Mouse (Mus musculus) heart, embryonic 13.5 days (tissue): ENCODE measurements around the gene Palmd. TPM values are rescaled to one million over a fixed set of nuclear protein-coding genes. Genes with fewer than 3 reads are reported as not detected.

ENCODE experiments used
- ATAC-seq: fragments of 200-750 bp; cut with Nextera tagmentation; 2 replicates; pipeline ENCODE4 v1.8.0; 2017; ENCODE audit warnings: moderate TSS enrichment; ENCODE audit not compliant: insufficient number of reproducible peaks, low FRiP score, low TSS enrichment; ENCODE audit errors: extremely low read depth
- H3K27ac ChIP-seq: fragments of 300-500 bp; sonication (generic); replicated peaks from 2 replicates; pipeline ENCODE4 v1.5.1; 2015; ENCODE audit warnings: moderate library complexity, mild to moderate bottlenecking, inconsistent platforms
- H3K27me3 ChIP-seq: fragments of 300-500 bp; sonication (generic); replicated peaks from 2 replicates; pipeline ENCODE4 v1.6.1; 2015; ENCODE audit warnings: mild to moderate bottlenecking, inconsistent platforms
- H3K36me3 ChIP-seq: fragments of 300-500 bp; sonication (generic); 2 replicates; pipeline ENCODE4 v1.6.1; 2015; ENCODE audit warnings: mild to moderate bottlenecking, inconsistent platforms
- H3K4me1 ChIP-seq: fragments of 300-500 bp; sonication (generic); 2 replicates; pipeline ENCODE4 v1.6.1; 2015; ENCODE audit warnings: inconsistent platforms
- H3K4me2 ChIP-seq: fragments of 300-500 bp; sonication (generic); 2 replicates; pipeline ENCODE4 v1.6.1; 2015; ENCODE audit warnings: inconsistent platforms, mild to moderate bottlenecking, moderate library complexity
- H3K4me3 ChIP-seq: fragments of 300-500 bp; sonication (generic); 2 replicates; pipeline ENCODE4 v1.5.1; 2015; ENCODE audit warnings: moderate library complexity, mild to moderate bottlenecking, inconsistent platforms
- H3K9ac ChIP-seq: fragments of 300-500 bp; sonication (generic); 2 replicates; pipeline ENCODE4 v1.6.1; 2015; ENCODE audit warnings: inconsistent platforms, mild to moderate bottlenecking, moderate library complexity
- H3K9me3 ChIP-seq: fragments of 300-500 bp; sonication (generic); 2 replicates; pipeline ENCODE4 v1.6.1; 2016; ENCODE audit warnings: inconsistent platforms
- WGBS: fragments of 180-500 bp; shearing (Covaris S2); methylation state at CpG from one replicate; pipeline ENCODE4 v1.1.7; 2015; ENCODE audit warnings: mixed read lengths; 5-methylcytosine and 5-hydroxymethylcytosine counted together
- polyA plus RNA-seq: library from polyadenylated mRNA; unstranded; fragments of >200 nt; fragmentation: Nextera tagmentation; extraction: Ambion mirVana; gene quantifications from 2 replicates; pipeline ENCODE4 v1.2.1, GENCODE M21; 2015

Palmd gene
- polyA plus RNA-seq, 1 experiment from 2014 or later = 13.2 TPM

- Histone ChIP-seq H3K4me1 (peaks cover 5% of the 10 kb centered on the region; the same call in 1 of the 2 replicates), H3K4me2 (no peak overlapping the region), H3K27me3 (no peaks in the 10 kb centered on the region), H3K4me3 (no peak overlapping the region), H3K9me3 (no peaks in the 10 kb centered on the region), H3K27ac (no peak overlapping the region), H3K36me3 (peaks cover under 1% of the 10 kb centered on the region; the same call in 1 of the 2 replicates), H3K9ac (no peak overlapping the region)
- no peak for ATAC-seq
- WGBS = 92% methylated on average over 1 of the region's 1 CpGs
Observed at GRCm38 (mm10) chr3:116933158-116933557, 35.6 kb downstream of the Palmd start.

GRCm38 (mm10) chr3:116928994-116929393 lies 39.8 kb downstream of the Palmd start:
- Histone ChIP-seq H3K4me2 (no peak overlapping the region), H3K36me3 (peaks cover under 1% of the 10 kb centered on the region), H3K9ac (no peak overlapping the region), H3K27me3 (no peaks in the 10 kb centered on the region), H3K4me3 (no peak overlapping the region), H3K4me1 (peaks cover 5% of the 10 kb centered on the region; the same call in 1 of the 2 replicates), H3K9me3 (no peaks in the 10 kb centered on the region), H3K27ac (no peak overlapping the region)
- no peak for ATAC-seq
- 58% methylated on average over 4 of the region's 4 CpGs for WGBS

GRCm38 (mm10) chr3:116923042-116923441 lies 45.7 kb downstream of the Palmd start:
- Histone ChIP-seq H3K27me3 (no peaks in the 10 kb centered on the region), H3K9me3 (no peaks in the 10 kb centered on the region), H3K27ac (no peak overlapping the region), H3K36me3 (peaks cover 17% of the 10 kb centered on the region), H3K4me3 (no peak overlapping the region), H3K9ac (no peak overlapping the region), H3K4me2 (no peak overlapping the region), H3K4me1 (no peaks in the 10 kb centered on the region)
- WGBS = 85% methylated on average over 12 of the region's 12 CpGs
- no peak for ATAC-seq

- Histone ChIP-seq H3K9ac (no peak overlapping the region), H3K36me3 (peaks cover 17% of the 10 kb centered on the region), H3K4me1 (no peaks in the 10 kb centered on the region), H3K4me2 (no peak overlapping the region), H3K27ac (no peak overlapping the region), H3K27me3 (no peaks in the 10 kb centered on the region), H3K4me3 (no peak overlapping the region), H3K9me3 (no peaks in the 10 kb centered on the region)
- WGBS = 73% methylated on average over 3 of the region's 3 CpGs
- ATAC-seq = no peak
Observed at GRCm38 (mm10) chr3:116921535-116921934, 47.3 kb downstream of the Palmd start.

GRCm38 (mm10) chr3:116917016-116917415 lies 51.8 kb downstream of the Palmd start:
- Histone ChIP-seq H3K9ac (no peak overlapping the region), H3K9me3 (no peaks in the 10 kb centered on the region), H3K4me2 (no peak overlapping the region), H3K4me1 (peaks cover 12% of the 10 kb centered on the region), H3K36me3 (peaks cover 3% of the 10 kb centered on the region; the same call in 1 of the 2 replicates), H3K27ac (no peak overlapping the region), H3K27me3 (no peaks in the 10 kb centered on the region), H3K4me3 (no peak overlapping the region)
- WGBS = 79% methylated on average over 4 of the region's 4 CpGs
- no peak for ATAC-seq

- no peak for ATAC-seq
- no peaks in the 10 kb centered on the region for H3K27me3 ChIP-seq
- 27% methylated on average over 3 of the region's 3 CpGs for WGBS
- no peak overlapping the region for H3K9ac ChIP-seq
- peak overlapping the region; percentile 48 for H3K27ac ChIP-seq
- H3K36me3 ChIP-seq = 0 out of 2 replicates have a peak, but pooled peaks cover 2% of the 10 kb centered on the region
- no peak overlapping the region for H3K4me3 ChIP-seq
- H3K4me1 ChIP-seq = peaks cover 12% of the 10 kb centered on the region
- H3K9me3 ChIP-seq = no peaks in the 10 kb centered on the region
- no peak overlapping the region for H3K4me2 ChIP-seq
Observed at GRCm38 (mm10) chr3:116914931-116915330, 53.9 kb downstream of the Palmd start.

- Histone ChIP-seq H3K27me3 (no peaks in the 10 kb centered on the region), H3K9me3 (no peaks in the 10 kb centered on the region), H3K27ac (peak overlapping the region; percentile 48), H3K4me3 (no peak overlapping the region), H3K36me3 (no peaks in the 10 kb centered on the region), H3K4me1 (peaks cover 12% of the 10 kb centered on the region), H3K4me2 (no peak overlapping the region), H3K9ac (no peak overlapping the region)
- no peak for ATAC-seq
- 47% methylated on average over 6 of the region's 6 CpGs for WGBS
Observed at GRCm38 (mm10) chr3:116914374-116914773, 54.4 kb downstream of the Palmd start.

GRCm38 (mm10) chr3:116906596-116906995 lies 62.2 kb downstream of the Palmd start:
- peaks cover 19% of the 10 kb centered on the region for H3K36me3 ChIP-seq
- H3K9ac ChIP-seq = no peak overlapping the region
- no peak overlapping the region for H3K4me2 ChIP-seq
- peaks cover 3% of the 10 kb centered on the region; the same call in 1 of the 2 replicates for H3K9me3 ChIP-seq
- WGBS = 73% methylated on average over 9 of the region's 9 CpGs
- no peak for ATAC-seq
- H3K27me3 ChIP-seq = no peaks in the 10 kb centered on the region
- no peak overlapping the region for H3K4me3 ChIP-seq
- H3K27ac ChIP-seq = no peak overlapping the region
- 0 out of 2 replicates have a peak, but pooled peaks cover 3% of the 10 kb centered on the region for H3K4me1 ChIP-seq

GRCm38 (mm10) chr3:116905898-116906297 lies 62.9 kb downstream of the Palmd start:
- Histone ChIP-seq H3K27me3 (no peaks in the 10 kb centered on the region), H3K4me1 (0 out of 2 replicates have a peak, but pooled peaks cover 3% of the 10 kb centered on the region), H3K9ac (no peak overlapping the region), H3K9me3 (peaks cover 3% of the 10 kb centered on the region; the same call in 1 of the 2 replicates), H3K4me3 (no peak overlapping the region), H3K36me3 (peaks cover 19% of the 10 kb centered on the region), H3K4me2 (no peak overlapping the region), H3K27ac (0 out of 2 replicates have a peak overlapping the region, but pooled peaks have one; percentile 24)
- ATAC-seq = no peak
- WGBS = 77% methylated on average over 16 of the region's 16 CpGs

- H3K4me1 ChIP-seq = 0 out of 2 replicates have a peak, but pooled peaks cover 3% of the 10 kb centered on the region
- H3K27ac ChIP-seq = no peak overlapping the region
- no peak for ATAC-seq
- 23% methylated on average over 6 of the region's 6 CpGs for WGBS
- no peak overlapping the region for H3K9ac ChIP-seq
- H3K9me3 ChIP-seq = peaks cover 3% of the 10 kb centered on the region; the same call in 1 of the 2 replicates
- no peak overlapping the region for H3K4me2 ChIP-seq
- no peak overlapping the region for H3K4me3 ChIP-seq
- peaks cover 30% of the 10 kb centered on the region for H3K36me3 ChIP-seq
- no peaks in the 10 kb centered on the region for H3K27me3 ChIP-seq
Observed at GRCm38 (mm10) chr3:116904158-116904557, 64.6 kb downstream of the Palmd start.

GRCm38 (mm10) chr3:116892872-116893271 lies 75.9 kb downstream of the Palmd start:
- Histone ChIP-seq H3K27me3 (no peaks in the 10 kb centered on the region), H3K4me2 (no peak overlapping the region), H3K27ac (no peak overlapping the region), H3K36me3 (peaks cover 30% of the 10 kb centered on the region), H3K4me3 (no peak overlapping the region), H3K9me3 (no peaks in the 10 kb centered on the region), H3K4me1 (no peaks in the 10 kb centered on the region), H3K9ac (no peak overlapping the region)
- no peak for ATAC-seq
- 82% methylated on average over 9 of the region's 9 CpGs for WGBS

GRCm38 (mm10) chr3:116892206-116892563 lies 76.6 kb downstream of the Palmd start:
- 88% methylated on average over 6 of the region's 6 CpGs for WGBS
- no peaks in the 10 kb centered on the region for H3K4me1 ChIP-seq
- no peaks in the 10 kb centered on the region for H3K27me3 ChIP-seq
- no peak overlapping the region for H3K9ac ChIP-seq
- no peak overlapping the region for H3K4me2 ChIP-seq
- H3K36me3 ChIP-seq = peaks cover 24% of the 10 kb centered on the region
- H3K4me3 ChIP-seq = no peak overlapping the region
- no peak for ATAC-seq
- H3K9me3 ChIP-seq = no peaks in the 10 kb centered on the region
- no peak overlapping the region for H3K27ac ChIP-seq
